Mouse (Mus musculus): ENCODE measurements at regions not wholly inside any gene's neighbourhood (a gene's known extent, or its start where the extent isn't known, plus 50 kb on each side); places are given as distances from the start of the nearest gene placed in this dataset.
"Not testable (repeated sequence)": the region's sequence is repeated elsewhere in the genome, so short reads cannot be mapped to it uniquely, and the experiment has no call there.

DNA sequence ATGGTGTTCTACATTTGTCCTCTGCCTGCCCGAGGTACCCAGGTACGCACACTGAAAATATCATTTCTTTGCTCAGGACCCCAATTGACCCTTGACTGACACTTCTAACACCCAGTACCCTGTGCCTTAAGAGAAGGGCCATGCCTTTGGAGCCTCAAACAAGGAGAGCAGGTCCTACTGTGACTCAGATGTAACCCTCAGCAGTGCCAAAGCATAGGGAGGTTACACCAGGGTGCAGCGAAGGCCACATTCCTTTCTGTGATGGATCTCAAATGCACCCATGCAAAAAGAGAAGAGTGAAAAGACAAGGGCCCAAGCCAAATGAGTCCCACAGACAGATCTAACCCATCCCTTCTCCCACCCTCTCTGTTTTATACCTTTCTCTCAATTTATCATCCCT is 181.9 kb upstream of the Prok2 start:
- Histone ChIP-seq H3K79me2 (ENCODE audit: control insufficient read depth, insufficient read depth) (no peaks in the 10 kb centered on the region), H3K4me3 (no peak overlapping the region), H3K4me2 (ENCODE audit: low read depth) (no peak overlapping the region), H3K27me3 (ENCODE audit: control insufficient read depth, insufficient read depth, insufficient read length) (peaks cover 10% of the 10 kb centered on the region), H3K36me3 (ENCODE audit: control insufficient read depth, insufficient read depth) (no peaks in the 10 kb centered on the region), H3ac (ENCODE audit: control insufficient read depth, insufficient read length) (no peak overlapping the region)
- no peak for TF ChIP-seq MAX (IDR thresholded peaks at IDR 0.05; ENCODE audit: low read depth)
- no peak for TF ChIP-seq CEBPB (IDR thresholded peaks at IDR 0.05; ENCODE audit: insufficient read depth, poor library complexity, severe bottlenecking)
- no peak for TF ChIP-seq MYOD1 (IDR thresholded peaks at IDR 0.05; ENCODE audit: control insufficient read depth in 1 of 3, insufficient read length in 2 of 3, low read depth in 2 of 3)
- no peak for TF ChIP-seq E2F4 (IDR thresholded peaks at IDR 0.05; ENCODE audit: insufficient read depth)
- TF ChIP-seq TCF3 (IDR thresholded peaks at IDR 0.05; ENCODE audit: insufficient read length, low read depth), result no peak
- TF ChIP-seq POLR2AphosphoS2 (IDR thresholded peaks at IDR 0.05; ENCODE audit: insufficient read length, low read depth), result no peak
- no peak for TF ChIP-seq TCF12 (IDR thresholded peaks at IDR 0.05; ENCODE audit: insufficient read depth, poor library complexity, severe bottlenecking)
- TF ChIP-seq SRF (IDR thresholded peaks at IDR 0.05; ENCODE audit: control insufficient read depth, insufficient read length, low read depth), result no peak
- TF ChIP-seq POLR2A (IDR thresholded peaks at IDR 0.05; ENCODE audit: insufficient read length, low read depth), result no peak
- no peak for TF ChIP-seq MYOG (IDR thresholded peaks at IDR 0.05; ENCODE audit: control insufficient read depth in 1 of 3, insufficient read depth in 1 of 3, insufficient read length in 2 of 3, low read depth in 2 of 3)
- no peak for TF ChIP-seq USF1 (IDR thresholded peaks at IDR 0.05; ENCODE audit: low read depth)
- TF ChIP-seq REST (IDR thresholded peaks at IDR 0.05; ENCODE audit: insufficient read depth, insufficient read length), result no peak

DNA sequence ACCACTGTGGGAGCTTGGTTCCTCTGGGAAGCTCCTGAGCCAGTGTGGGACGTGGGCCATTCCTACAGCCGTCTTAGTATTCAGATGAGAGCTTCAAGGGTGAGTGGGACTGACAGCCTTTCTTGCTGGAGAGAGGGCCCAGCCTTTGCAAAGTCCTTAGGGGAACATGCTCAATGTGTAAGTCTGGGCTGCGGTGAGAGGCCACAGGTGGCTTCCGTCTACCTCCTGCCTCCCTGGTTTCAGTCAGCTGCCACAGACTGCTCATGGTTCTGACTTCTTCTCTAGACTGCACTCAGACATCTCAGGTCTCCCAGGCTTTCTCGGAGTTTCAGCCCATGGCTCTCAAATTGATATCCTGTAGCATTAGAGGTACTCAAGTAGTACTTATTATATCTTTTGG is 179.0 kb upstream of the Prok2 start:
- Histone ChIP-seq H3K27me3 (ENCODE audit: control insufficient read depth, insufficient read depth, insufficient read length) (peaks cover 14% of the 10 kb centered on the region), H3K4me2 (ENCODE audit: low read depth) (no peak overlapping the region), H3K36me3 (ENCODE audit: control insufficient read depth, insufficient read depth) (no peaks in the 10 kb centered on the region), H3K4me3 (no peak overlapping the region), H3K79me2 (ENCODE audit: control insufficient read depth, insufficient read depth) (no peaks in the 10 kb centered on the region), H3ac (ENCODE audit: control insufficient read depth, insufficient read length) (no peak overlapping the region)
- no peak for TF ChIP-seq MYOD1 (IDR thresholded peaks at IDR 0.05; ENCODE audit: control insufficient read depth in 1 of 3, insufficient read length in 2 of 3, low read depth in 2 of 3)
- no peak for TF ChIP-seq TCF12 (IDR thresholded peaks at IDR 0.05; ENCODE audit: insufficient read depth, poor library complexity, severe bottlenecking)
- no peak for TF ChIP-seq MYOG (IDR thresholded peaks at IDR 0.05; ENCODE audit: control insufficient read depth in 1 of 3, insufficient read depth in 1 of 3, insufficient read length in 2 of 3, low read depth in 2 of 3)
- no peak for TF ChIP-seq REST (IDR thresholded peaks at IDR 0.05; ENCODE audit: insufficient read depth, insufficient read length)
- TF ChIP-seq E2F4 (IDR thresholded peaks at IDR 0.05; ENCODE audit: insufficient read depth), result no peak
- no peak for TF ChIP-seq SRF (IDR thresholded peaks at IDR 0.05; ENCODE audit: control insufficient read depth, insufficient read length, low read depth)
- no peak for TF ChIP-seq POLR2AphosphoS2 (IDR thresholded peaks at IDR 0.05; ENCODE audit: insufficient read length, low read depth)
- TF ChIP-seq TCF3 (IDR thresholded peaks at IDR 0.05; ENCODE audit: insufficient read length, low read depth), result no peak
- TF ChIP-seq CEBPB (IDR thresholded peaks at IDR 0.05; ENCODE audit: insufficient read depth, poor library complexity, severe bottlenecking), result no peak
- no peak for TF ChIP-seq MAX (IDR thresholded peaks at IDR 0.05; ENCODE audit: low read depth)
- TF ChIP-seq USF1 (IDR thresholded peaks at IDR 0.05; ENCODE audit: low read depth), result no peak
- no peak for TF ChIP-seq POLR2A (IDR thresholded peaks at IDR 0.05; ENCODE audit: insufficient read length, low read depth)

DNA sequence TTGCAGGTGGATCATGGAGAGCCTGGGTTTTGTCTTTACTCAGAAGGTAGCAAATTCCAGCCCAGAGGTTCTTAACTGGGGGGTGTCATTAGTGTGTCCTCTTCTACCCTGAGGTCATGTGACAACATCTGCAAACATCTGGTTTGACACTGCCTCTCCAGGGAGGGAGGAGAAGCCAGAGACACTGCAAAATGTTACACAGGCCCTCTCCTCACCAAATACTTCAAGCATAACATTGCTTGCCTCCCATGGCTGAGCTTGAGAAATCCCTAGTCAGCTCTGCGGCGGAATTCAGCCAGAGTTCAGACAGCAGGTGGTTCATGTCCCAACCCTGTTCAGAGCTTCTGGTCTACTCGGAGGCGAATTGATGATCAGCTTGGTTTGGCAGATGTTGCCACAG is 178.4 kb upstream of the Prok2 start:
- H3K4me2 ChIP-seq (ENCODE audit: low read depth), result no peak overlapping the region
- no peaks in the 10 kb centered on the region for H3K36me3 ChIP-seq (ENCODE audit: control insufficient read depth, insufficient read depth)
- no peak overlapping the region for H3K4me3 ChIP-seq
- no peaks in the 10 kb centered on the region for H3K79me2 ChIP-seq (ENCODE audit: control insufficient read depth, insufficient read depth)
- H3ac ChIP-seq (ENCODE audit: control insufficient read depth, insufficient read length), result no peak overlapping the region
- H3K27me3 ChIP-seq (ENCODE audit: control insufficient read depth, insufficient read depth, insufficient read length), result peaks cover 18% of the 10 kb centered on the region
- TF ChIP-seq SRF (IDR thresholded peaks at IDR 0.05; ENCODE audit: control insufficient read depth, insufficient read length, low read depth) (no peak), POLR2A (IDR thresholded peaks at IDR 0.05; ENCODE audit: insufficient read length, low read depth) (no peak), TCF3 (IDR thresholded peaks at IDR 0.05; ENCODE audit: insufficient read length, low read depth) (no peak)

DNA sequence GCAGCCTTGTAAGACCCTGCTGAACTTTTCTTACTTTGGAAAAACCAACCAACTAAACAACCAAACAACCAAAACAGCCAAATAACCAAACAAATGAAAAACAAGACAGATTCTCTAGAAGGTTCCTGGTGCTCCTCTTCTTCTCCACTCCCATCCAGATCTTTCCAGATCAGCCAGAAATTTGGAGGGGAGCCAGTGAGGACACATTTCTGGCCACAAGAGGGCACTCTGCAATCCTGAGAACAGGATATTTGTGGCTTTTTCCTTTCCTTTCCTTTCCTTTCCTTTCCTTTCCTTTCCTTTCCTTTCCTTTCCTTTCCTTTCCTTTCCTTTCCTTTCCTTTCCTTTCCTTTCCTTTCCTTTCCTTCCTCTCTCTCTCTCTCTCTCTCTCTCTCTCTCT is 177.9 kb upstream of the Prok2 start:
- H3K79me2 ChIP-seq (ENCODE audit: control insufficient read depth, insufficient read depth); H3K4me3 ChIP-seq; H3ac ChIP-seq (ENCODE audit: control insufficient read depth, insufficient read length); H3K36me3 ChIP-seq (ENCODE audit: control insufficient read depth, insufficient read depth); H3K4me2 ChIP-seq (ENCODE audit: low read depth): not testable (repeated sequence)
- H3K27me3 ChIP-seq (ENCODE audit: control insufficient read depth, insufficient read depth, insufficient read length), result peaks cover 22% of the 10 kb centered on the region

DNA sequence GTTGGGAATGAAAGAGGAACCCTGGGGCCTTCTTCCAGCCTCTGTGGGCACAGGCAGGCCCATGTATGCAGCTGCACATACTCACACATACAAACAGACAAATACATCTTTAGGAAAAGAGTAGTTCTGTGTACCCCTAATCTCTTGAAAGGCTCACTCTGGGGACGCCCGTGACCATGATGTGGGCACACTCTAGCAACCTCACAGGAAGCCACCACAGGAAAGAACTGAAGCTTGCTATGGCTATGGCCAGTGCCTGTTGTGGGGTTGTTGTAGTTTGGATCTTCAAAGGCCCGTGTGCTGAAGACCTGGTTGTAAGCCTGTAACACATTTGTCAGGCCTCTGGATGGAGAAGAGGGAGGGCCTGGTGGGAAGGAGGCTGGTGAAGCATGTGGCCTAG is 175.4 kb upstream of the Prok2 start:
- H3K79me2 ChIP-seq (ENCODE audit: control insufficient read depth, insufficient read depth), result no peaks in the 10 kb centered on the region
- H3K4me3 ChIP-seq, result no peak overlapping the region
- H3K27me3 ChIP-seq (ENCODE audit: control insufficient read depth, insufficient read depth, insufficient read length), result peaks cover 13% of the 10 kb centered on the region
- no peak overlapping the region for H3K4me2 ChIP-seq (ENCODE audit: low read depth)
- no peaks in the 10 kb centered on the region for H3K36me3 ChIP-seq (ENCODE audit: control insufficient read depth, insufficient read depth)
- no peak for TF ChIP-seq POLR2A (IDR thresholded peaks at IDR 0.05; ENCODE audit: insufficient read length, low read depth)
- no peak for TF ChIP-seq TCF12 (IDR thresholded peaks at IDR 0.05; ENCODE audit: insufficient read depth, poor library complexity, severe bottlenecking)
- no peak for TF ChIP-seq E2F4 (IDR thresholded peaks at IDR 0.05; ENCODE audit: insufficient read depth)
- TF ChIP-seq MYOG (IDR thresholded peaks at IDR 0.05; ENCODE audit: control insufficient read depth in 1 of 3, insufficient read depth in 1 of 3, insufficient read length in 2 of 3, low read depth in 2 of 3), result no peak
- TF ChIP-seq REST (IDR thresholded peaks at IDR 0.05; ENCODE audit: insufficient read depth, insufficient read length), result no peak
- no peak for TF ChIP-seq MYOD1 (IDR thresholded peaks at IDR 0.05; ENCODE audit: control insufficient read depth in 1 of 3, insufficient read length in 2 of 3, low read depth in 2 of 3)
- TF ChIP-seq USF1 (IDR thresholded peaks at IDR 0.05; ENCODE audit: low read depth), result no peak
- no peak for TF ChIP-seq CEBPB (IDR thresholded peaks at IDR 0.05; ENCODE audit: insufficient read depth, poor library complexity, severe bottlenecking)
- TF ChIP-seq TCF3 (IDR thresholded peaks at IDR 0.05; ENCODE audit: insufficient read length, low read depth), result no peak
- H3ac ChIP-seq (ENCODE audit: control insufficient read depth, insufficient read length), result no peak overlapping the region
